Mouse (Mus musculus) left cerebral cortex, postnatal 10 days (tissue): ENCODE results near the gene Mlf2. TPM values are rescaled to one million over a fixed set of nuclear protein-coding genes. Genes with fewer than 3 reads are reported as not detected.
A peak's percentile ranks its signal among the peaks of the same experiment; 100 is the strongest.

Source experiments
- DNase-seq, 2 experiments: peaks; one replicate each; pipeline ENCODE4 v3.0.0; 2021 to 2022; ENCODE audit warnings: low spot score in 2 of 2, mixed read lengths in 1 of 2; ENCODE audit errors: extremely low spot score in 1 of 2
- intact Hi-C: fragments of 180-260 bp; cut with DNase I; formaldehyde crosslinking; loops from one replicate; pipeline ENCODE4 v1.15.1; 2025
- total RNA-seq, 2 experiments: library from RNA; stranded (reverse); gene quantifications; 2 replicates each; pipeline ENCODE4 v1.2.3; 2021

The Mlf2 gene
- total RNA-seq, 2 experiments from 2014 or later: 597 to 610 TPM

GRCm38 (mm10) chr6:124907767-124908166, 23.4 kb upstream of the Mlf2 start:
- DNase-seq: no peak
- intact Hi-C loops: no loop called here

- intact Hi-C loops: no loop called here
- DNase-seq: peak in 1 of 2 experiments; percentile 51
These were observed 21.2 kb upstream of the Mlf2 start for GRCm38 (mm10) chr6:124910032-124910431.

- DNase-seq: peak in 1 of 2 experiments; percentile 40
- intact Hi-C loops: no loop called here
These were observed 19.5 kb upstream of the Mlf2 start, which contains the start of gene Lag3 for GRCm38 (mm10) chr6:124911533-124912218. Gene Lag3, minus strand, starts transcription at chr6:124911705.

GRCm38 (mm10) chr6:124913214-124913613, 18.0 kb upstream of the Mlf2 start:
- intact Hi-C loops: no loop called here
- no peak for DNase-seq

GRCm38 (mm10) chr6:124913721-124914285, 17.4 kb upstream of the Mlf2 start:
- no peak for DNase-seq
- intact Hi-C loops: no loop called here

GRCm38 (mm10) chr6:124914511-124914910, 16.7 kb upstream of the Mlf2 start:
- intact Hi-C loops: no loop called here
- no peak for DNase-seq

- intact Hi-C loops: no loop called here
- peak in 1 of 2 experiments; percentile 49 for DNase-seq
These were observed 15.8 kb upstream of the Mlf2 start for GRCm38 (mm10) chr6:124915160-124915941.

- peak in 1 of 2 experiments; percentile 60 for DNase-seq
- intact Hi-C loops: loop anchor here (2.0 kb wide), 1 partner anchor 55 kb away; no protein-coding TSS in a partner anchor
These were observed 15.1 kb upstream of the Mlf2 start for GRCm38 (mm10) chr6:124915942-124916694.

- intact Hi-C loops: loop anchor here (2.0 kb wide), 1 partner anchor 56 kb away; no protein-coding TSS in a partner anchor
- peak; percentile 74 to 94 for DNase-seq
These were observed 14.3 kb upstream of the Mlf2 start for GRCm38 (mm10) chr6:124916695-124917517.

- peak; percentile 94 to 95 for DNase-seq
- intact Hi-C loops: loop anchor here (2.0 kb wide), 1 partner anchor 57 kb away; no protein-coding TSS in a partner anchor
These were observed 13.5 kb upstream of the Mlf2 start for GRCm38 (mm10) chr6:124917518-124918330.

- intact Hi-C loops: no loop called here
These were observed 12.9 kb upstream of the Mlf2 start for GRCm38 (mm10) chr6:124918331-124918690.

GRCm38 (mm10) chr6:124918890-124919627, 12.1 kb upstream of the Mlf2 start:
- intact Hi-C loops: no loop called here
- DNase-seq: no peak

More at GRCm38 (mm10) chr6:124918331-124918690, 12.9 kb upstream of the Mlf2 start:
- no peak for DNase-seq

GRCm38 (mm10) chr6:124919695-124920317, 11.4 kb upstream of the Mlf2 start, which contains the start of gene Ptms:
Gene Ptms, minus strand, starts transcription at chr6:124920103.
- peak; percentile 95 to 96 for DNase-seq
- intact Hi-C loops: no loop called here

GRCm38 (mm10) chr6:124920318-124921085, 10.7 kb upstream of the Mlf2 start:
- no peak for DNase-seq
- intact Hi-C loops: no loop called here

- intact Hi-C loops: no loop called here
- no peak for DNase-seq
These were observed 9.6 kb upstream of the Mlf2 start for GRCm38 (mm10) chr6:124921539-124921938.
